Mouse (Mus musculus) R1 (cell line): Measurements from ENCODE around the gene Coq8b.
A peak's percentile ranks its signal among the peaks of the same experiment; 100 is the strongest.

Experiments
- DNase-seq: peaks from one replicate; pipeline ENCODE4 v3.0.0-alpha.2; 2018; ENCODE audit warnings: low read depth, low spot score

Gene Coq8b

DNA sequence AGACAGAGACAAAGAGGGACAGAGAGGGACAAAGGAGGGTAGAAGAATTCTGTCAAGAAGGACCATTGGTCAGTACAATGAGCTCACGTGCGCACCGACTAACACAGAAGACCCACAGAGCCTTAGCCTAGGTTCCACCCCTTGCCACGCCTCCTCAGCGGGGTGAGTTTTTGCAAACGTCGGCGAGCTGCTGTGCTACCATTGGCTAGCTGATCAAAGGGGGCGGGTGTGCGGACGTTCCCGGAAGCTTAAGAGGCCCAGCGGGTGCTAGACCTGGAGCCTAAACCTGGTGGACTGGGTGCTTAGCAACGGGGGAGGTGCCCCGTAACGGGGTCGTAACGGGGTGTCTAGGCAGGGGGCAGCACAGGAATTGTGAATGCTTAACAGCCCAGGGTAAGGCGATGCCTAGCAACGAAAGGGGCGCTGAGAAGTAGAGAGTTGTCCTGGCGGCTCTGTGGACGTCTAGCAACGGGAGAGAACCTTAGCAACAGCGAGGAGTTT, at the start of gene Coq8b:
Gene Coq8b, plus strand, starts transcription at position 243 of the 501 bp plus-strand sequence.
- DNase-seq: peak; percentile 100

DNA sequence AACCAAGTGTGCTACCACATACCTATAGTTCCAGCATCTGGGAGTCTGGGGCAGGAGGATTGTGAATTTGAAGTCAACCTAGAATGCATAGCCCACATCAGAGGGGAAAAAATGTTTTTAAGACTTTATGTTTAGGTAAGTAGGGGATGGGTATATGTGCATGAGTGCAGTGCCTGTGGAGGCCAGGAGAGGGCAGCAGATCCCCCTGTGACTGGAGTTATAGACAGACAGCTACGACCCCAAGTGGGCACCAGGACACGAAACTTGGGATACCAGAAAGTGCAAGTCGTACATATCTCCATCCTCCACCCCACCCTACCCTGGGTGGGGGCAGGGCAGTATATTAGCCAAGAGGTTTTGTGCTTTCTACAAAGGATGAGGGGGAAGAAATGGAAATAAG, 47.9 kb upstream of the Coq8b start:
- peak; percentile 89 for DNase-seq

DNA sequence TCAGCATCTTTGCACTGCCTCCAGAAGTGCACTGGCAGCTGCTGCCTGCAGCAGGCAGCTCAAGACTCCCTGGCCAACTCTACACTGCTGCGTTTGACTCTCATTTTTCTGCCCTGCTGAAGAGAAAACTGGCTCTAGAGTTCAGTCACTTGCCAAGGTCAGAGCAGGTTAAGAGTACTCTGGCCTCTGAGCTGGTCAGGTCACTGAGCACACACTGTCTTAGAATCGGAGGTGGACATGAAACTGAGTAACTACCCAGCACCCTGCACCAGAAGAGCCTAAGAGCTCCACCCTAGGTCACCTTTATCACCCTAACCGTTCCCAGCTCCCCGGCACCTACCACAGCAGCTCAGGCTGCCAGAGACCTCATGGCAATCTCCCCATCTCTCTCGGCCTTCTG, 46.8 kb upstream of the Coq8b start:
- DNase-seq: no peak

DNA sequence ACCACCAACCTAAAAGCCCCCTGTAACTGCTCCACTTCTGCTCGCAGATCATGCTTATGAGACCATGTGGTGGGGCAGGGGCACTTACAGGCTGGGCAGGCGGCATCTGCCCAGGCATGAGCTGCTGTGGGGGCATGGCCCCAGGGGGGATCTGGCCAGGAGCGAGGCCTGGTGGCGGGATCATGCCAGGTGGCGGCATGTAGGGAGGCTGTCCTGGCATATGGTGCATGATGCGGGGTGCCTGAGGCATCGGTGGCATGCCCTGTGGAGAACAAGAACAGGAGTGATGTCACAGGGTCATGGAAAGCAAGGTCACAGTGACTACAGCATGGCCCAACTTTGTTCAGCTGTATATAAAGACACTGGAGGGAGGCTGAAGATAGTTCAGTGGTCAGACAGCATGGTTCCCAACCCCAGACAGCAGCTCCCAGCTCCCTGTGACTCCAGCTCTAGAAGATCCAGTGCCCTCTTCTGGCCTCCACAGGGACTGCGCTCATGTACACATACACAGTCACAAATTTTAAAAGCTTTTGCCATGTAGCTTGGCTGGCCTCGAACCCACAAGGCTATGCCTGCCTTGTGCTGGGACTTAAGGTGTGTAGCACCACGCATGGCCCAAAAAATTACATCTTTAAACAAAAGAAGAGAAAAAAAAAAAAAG, 43.4 kb upstream of the Coq8b start:
- peak; percentile 82 for DNase-seq

DNA sequence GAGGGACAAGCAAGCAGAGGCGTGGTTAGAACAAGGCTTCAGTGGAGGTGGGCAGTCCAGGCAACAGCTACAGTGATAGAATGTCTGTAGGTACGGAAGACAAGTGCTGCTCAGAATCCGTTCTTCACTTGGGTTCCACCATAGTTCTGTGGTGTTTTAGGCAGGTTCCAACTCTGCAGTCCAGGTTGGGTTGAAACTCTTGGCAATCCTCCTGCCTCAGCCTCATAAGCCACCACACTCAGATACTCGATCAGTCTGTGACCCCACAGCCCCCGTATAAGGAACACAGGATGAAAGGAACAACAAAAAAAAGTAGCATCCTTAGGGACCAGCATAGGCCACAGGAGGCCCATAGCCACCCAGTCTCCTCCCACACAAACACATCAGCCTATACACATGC, 40.4 kb upstream of the Coq8b start:
- DNase-seq: no peak

DNA sequence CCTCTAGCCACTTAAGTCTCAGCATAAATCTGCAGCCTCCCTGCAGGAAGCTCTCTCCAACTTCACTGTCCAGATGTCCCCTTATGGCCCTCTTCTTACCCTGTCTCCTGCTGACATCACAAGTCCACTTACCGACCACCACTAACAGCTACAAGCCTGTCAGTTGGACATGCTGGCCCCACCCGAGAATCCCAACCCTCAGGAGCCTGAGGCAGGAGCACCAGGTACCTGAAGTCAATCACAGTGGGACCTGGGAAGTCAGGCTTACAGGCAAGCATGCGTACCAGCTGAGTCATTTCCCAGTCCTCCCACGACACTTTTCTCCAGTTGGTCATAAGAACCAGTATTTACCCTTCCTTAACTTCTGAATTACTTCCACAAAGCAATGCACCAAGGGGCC, 39.1 kb upstream of the Coq8b start:
- no peak for DNase-seq

DNA sequence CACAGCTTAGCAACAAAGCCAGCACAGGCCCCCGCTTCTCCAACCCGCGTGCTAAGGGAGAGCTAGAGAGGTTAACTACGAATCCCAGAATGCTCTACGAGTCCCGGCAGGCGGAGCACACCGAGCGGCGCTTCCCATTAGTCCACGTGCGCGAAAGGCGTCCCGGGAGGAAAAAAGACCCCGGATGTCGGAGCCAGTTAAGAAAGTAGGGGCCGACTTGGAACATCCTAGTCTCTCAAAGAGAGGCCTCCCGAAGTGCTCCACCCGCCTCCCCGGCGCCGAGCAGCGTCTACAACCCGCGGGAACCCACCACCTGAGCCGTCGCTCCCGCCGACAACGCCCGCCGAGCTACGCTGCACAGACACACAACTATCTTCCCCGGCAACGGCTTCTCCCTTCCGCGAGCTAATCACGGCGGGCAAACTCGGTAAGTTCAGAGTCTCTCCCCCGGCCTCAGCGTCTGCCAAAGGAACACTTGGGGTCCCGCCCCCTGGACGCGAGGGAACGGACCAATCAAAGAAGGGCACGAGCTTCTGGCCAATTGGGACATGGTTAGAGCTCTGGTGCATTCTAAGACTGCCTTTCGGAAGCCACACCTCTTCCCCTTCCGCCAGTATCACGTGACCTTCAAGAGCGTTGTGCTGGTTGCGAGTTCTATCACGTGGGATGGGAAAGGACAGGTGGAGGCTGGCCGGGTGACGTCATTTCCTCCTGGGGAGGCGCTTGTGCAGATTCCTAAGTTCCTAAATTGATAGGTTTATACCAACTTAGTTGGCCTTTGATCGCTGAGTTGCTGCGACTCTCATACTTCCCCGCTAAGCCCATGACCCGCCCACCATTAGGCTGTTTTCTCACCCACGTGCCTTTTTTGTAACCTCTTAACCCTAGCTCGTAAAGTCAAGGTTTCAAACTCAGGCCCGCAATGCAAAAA, 36.9 kb upstream of the Coq8b start, which contains the start of the genes BC024978 and Snrpa:
Gene BC024978, plus strand, starts transcription at position 101 of the 931 bp plus-strand sequence.
Gene Snrpa, minus strand, starts transcription at position 591 of the 931 bp plus-strand sequence.
- DNase-seq: peak; percentile 100

DNA sequence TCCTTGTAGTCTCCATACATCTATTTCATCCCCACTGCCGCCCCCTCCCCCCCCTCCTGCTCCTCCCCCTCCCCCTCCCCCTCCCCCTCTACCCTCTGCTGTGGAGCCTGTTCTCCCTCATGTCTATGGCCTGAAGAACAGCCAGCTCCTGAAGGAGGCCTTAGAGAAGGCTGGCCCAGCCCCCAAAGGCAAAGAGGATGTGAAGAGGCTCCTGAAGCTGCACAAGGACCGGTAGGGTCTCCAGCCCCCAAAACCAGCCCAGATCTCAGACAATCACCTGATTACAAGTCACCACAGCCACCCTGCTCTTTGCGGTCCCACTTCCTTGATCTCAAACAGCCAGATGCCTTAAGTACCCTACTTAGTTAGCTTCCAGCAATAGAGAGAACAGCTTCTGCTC, 35.7 kb upstream of the Coq8b start:
- DNase-seq: no peak

DNA sequence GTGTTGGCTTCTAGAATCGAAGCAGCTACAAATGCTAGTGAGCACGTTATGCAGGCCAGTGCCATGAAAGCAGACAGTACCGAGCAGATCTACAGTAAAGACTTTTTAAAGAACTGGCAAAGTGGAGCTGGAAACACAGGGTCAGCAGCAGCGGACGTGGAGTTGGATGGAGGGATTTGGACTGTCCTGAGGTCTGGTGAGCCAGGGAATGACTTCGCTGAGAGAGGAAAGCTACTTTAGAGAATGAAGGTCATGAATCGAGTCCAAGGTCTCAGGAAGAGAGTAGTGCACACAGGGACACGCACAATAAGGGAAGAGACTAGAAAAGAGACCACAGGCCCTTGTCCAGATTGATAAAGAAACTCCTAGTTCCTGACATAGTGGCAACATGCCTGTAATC, 35.2 kb upstream of the Coq8b start:
- no peak for DNase-seq

DNA sequence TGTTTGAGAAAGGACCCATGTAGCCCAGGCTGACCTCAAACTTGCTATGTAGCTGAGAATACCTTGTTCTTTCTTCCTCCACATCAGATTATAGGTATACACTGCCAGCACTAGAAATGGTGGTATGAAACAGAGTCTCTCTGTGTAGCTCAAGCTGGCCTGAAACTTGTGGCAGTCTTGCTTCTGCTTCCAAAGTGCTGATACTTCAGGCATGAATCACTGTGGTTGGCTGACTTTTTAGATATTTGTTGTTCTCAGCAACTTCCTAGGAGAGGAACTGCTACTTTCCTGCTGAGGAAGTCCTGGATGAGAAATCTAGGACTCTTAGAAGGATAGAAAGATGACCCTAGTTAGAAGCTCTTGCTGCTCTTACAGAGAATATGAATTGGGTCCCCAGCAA, 34.5 kb upstream of the Coq8b start:
- no peak for DNase-seq

DNA sequence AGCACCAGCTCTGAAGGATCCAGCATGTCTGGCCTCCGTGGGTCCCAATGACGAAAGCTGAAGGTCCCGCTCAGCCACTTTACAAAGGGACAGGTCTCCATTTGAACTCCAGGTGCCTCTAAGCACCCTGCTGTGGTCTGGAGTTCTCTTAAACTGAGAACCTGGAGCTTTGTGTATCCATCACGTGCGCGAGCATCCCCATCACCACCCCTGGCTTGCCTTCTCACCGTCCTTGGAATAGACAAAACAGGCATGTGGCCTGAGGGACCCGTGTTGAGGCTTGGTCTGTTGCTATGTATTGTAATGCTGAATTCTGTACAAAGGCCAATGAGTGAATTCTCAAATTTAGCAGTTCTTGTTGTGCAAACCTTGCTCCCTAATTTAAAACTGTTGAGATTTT, 34.0 kb upstream of the Coq8b start:
- peak; percentile 74 for DNase-seq

DNA sequence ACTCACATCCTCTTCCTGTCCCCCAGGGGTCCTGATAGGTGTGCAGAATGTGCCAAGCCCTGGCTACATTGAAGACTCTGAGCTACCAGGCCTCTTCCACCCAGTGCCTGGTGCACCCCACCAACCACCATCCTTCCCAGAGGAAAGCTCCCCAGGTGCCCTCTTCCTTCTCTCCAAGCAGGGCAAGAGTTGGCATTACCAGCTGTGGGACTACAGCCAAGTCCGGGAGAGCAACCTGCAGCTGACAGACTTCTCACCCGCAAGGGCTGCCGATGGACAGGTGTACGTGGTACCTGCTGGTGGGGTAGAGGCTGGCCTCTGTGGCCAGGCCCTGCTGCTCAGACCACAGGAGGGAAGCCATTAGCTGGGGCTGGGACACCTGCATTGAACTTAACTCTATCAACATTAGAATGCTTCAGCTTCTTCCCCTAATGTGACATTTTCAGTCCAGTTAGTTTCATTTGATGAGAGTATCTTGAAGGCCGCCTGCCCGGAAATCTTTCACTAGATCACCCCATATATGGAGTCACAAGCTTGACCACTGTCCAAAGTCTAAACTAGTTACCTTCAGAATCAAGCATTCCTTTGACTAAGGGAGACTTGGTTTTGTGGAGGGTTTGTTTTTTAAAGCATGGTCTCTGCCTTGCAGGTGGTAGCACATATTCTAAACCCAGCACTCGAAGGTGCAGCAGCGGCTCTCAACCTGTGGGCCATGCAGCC, 28.9 kb upstream of the Coq8b start:
- no peak for DNase-seq

DNA sequence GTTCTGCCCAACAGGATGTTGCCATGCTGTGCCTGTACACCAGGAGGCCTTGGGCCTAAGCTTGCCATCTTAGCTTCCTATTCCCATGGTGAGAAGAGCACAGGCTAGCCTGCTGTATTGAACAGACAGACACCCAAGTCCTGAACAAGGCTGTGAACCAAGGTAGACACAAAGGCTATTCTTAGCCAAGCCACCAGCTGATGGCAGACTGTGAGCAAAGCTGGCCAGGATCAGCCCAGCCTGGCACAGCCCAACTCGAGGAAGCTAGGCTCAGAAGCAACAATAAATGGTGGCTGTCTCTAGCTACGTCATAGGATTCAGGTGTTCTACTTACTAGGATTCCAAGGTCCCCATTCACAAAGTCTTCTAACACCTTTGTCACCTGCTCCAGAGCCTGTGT, 20.2 kb upstream of the Coq8b start:
- DNase-seq: no peak

DNA sequence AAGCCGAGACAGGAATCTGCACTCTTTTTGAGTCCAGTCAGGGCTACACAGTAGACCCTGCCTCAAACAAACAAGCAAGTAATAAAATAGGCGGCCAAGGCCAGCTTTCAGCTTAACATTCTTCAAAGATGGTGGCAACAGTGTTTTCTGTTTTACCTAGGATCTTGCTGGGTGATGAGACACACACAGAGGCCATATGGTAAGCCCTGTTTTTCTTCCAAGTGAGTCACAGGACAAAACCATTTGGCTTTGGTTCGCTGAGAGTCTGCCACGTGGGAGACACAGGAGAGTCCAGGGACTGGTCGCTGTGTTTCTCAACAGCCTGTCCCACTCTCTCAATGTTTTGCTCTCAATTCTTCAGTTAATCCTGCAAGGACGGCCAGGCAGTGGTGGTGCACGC, 14.2 kb upstream of the Coq8b start:
- DNase-seq: no peak

DNA sequence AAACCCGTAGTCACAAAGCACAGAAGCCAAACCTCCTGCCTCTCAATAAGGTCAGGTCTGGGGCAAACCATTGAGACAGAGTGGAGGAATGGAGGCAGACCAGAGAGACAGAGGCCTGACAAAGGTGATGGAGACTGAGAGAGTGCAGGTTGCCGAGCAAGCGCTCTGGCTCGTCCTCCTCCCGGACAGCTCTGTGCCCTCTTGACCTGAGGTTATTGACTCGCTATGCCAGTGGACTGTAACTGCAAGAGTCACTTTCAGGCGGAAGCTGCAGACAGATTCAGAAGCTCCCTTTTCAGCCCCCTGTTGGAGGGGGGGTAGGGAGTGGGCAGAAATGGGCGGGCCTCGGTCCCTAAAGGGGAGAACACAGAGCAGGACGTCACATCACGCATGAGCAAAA, 12.9 kb upstream of the Coq8b start:
- no peak for DNase-seq

DNA sequence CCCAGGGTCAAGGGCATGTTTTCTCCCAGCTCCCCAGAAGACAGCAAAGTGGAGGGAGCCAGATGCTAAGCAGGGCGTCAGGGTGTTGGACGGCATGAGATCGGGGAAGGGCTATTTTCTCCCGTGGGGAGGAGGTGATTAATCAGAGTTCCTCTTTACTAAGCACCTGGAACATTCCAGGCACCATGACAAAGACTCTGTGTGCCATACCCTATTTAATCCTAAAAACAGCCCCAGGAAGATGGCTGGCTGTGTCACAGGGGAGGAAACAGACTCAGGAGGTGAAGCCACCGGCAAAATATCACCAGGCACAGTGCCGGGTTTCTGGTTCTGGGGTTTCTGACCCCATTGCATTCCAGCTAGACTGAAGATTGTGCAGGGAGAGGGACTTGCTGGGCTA, 10.9 kb upstream of the Coq8b start:
- peak; percentile 37 for DNase-seq

DNA sequence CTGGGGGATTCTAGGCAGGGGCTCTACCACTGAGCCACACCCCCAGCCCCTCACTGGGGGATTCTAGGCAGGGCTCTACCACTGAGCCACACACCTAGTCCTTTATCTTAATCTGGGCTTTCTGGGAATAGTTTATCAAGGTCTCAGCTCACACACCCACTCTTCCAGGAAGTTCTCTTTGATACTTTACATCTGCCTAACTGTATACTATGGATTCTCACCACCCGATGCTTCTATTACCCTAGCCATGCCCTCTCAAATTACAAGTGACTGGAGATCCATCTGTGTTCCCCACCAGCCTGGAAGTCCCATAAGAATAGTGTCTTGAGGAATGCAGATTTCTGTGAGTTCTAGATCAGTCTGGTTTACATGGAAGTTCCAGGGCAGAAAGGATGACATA, 10.3 kb upstream of the Coq8b start:
- peak; percentile 65 for DNase-seq

DNA sequence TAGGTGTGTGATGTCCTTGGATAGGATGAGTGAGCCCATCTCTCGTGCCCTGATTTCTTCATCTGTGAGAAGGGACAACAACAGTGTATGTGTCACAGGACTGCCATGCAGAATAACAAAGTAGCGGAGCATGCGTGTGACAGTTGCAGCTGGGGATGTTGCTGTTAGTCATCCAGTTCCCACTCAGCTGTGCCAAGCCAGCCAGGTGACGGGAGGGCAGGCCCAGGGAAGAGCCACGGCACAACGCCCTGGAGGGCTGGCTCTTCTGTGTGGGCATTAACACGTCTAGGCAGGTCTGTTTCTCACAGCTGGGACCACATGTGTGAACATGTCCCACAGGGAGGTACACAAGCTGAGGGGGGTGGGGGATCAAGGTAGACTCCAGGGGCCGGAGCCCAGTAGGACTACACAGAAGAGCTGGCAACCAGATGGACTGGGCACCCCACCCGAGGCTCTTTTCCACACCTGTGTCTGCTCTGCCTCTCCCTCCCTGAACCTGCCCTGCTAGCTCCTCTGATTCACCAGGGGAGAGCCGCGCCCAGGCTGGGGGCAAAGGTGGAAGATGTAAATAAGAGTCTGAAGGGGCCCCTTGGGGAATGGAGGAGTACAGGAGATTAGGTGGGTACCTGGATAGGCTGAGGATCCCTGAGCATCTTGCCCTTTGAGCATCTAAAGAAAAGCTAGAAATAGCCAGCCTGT, 7.8 kb upstream of the Coq8b start:
- no peak for DNase-seq

DNA sequence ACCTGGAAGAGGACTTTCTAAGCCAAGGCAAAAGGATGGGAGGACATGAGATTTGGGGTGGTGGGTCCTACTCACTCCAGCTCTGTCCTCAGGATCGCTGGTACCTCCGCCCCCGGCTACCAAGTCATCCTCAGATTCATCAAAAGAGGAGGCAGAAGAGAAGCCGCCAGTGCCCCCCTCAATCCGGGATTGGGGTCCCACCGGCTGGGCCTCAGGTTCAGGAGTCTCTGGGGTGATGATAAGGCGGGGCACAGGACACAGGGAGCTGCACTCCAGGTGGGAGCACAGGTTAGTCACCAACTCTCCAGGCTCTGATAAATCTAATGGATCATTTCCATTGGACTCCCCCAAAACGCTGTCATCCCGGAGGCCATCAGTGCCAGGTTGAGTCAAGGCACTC, 5.5 kb upstream of the Coq8b start:
- no peak for DNase-seq

DNA sequence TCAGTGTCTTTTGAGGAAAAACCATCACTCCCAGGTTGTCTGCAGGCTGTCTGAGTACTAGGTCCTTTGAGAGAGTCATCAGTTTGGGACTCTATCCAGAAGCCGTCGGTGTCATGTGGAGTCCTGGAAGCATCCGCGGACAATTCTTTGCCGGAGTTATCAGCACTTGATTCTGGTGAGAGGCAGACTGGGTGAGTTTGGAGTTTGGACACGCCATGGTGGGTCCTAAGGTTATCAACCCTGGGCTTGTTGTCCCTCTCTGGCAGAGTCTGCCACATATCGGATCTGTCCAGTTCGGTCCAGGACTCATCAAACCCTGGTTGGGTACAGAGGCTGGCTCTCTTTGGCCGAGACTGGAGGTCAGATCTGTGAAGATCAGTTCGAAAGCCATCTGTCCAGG, 5.1 kb upstream of the Coq8b start:
- DNase-seq: no peak

DNA sequence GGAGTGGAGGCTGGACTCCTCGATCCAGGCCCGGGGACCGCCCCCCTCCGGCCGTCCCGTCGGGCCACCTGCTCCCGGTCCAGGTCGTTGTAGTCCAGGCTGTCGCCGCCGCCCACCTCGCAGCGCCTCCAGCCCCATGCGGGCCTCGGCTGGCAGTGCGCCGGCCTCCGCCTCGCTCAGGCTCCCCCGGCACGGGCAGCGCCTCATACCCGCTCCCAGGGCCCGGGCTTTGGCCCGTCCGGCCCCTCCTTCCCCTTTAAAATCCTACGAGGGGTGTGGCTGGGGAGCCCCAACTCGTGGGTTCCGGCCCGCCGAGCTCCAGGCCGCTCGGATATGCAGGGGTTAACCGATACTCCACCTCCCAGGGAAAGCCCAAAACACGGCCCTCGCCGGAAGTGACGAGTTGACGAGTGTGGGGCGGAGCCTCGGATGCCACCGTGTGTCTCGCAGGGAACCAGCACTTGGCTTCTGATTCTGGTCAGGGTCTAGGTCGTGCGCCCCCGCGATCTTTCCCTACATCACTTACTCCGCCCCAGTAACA, 4.5 kb upstream of the Coq8b start, which contains the start of gene Itpkc:
Gene Itpkc, minus strand, starts transcription at position 381 of the 541 bp plus-strand sequence.
- peak; percentile 98 for DNase-seq
